Mouse (Mus musculus) kidney, embryonic 14.5 days (tissue): Measurements from ENCODE around the gene Gtf2a2. TPM values are rescaled to one million over a fixed set of nuclear protein-coding genes. Genes with fewer than 3 reads are reported as not detected.

Experiments
- ATAC-seq: fragments of 200-750 bp; cut with Nextera tagmentation; 2 replicates; pipeline ENCODE4 v1.8.0; 2017; ENCODE audit warnings: moderate number of reproducible peaks, mild to moderate bottlenecking, moderate TSS enrichment, moderate library complexity; ENCODE audit not compliant: low FRiP score, low TSS enrichment
- H3K27ac ChIP-seq: fragments of 300-500 bp; sonication (generic); 2 replicates; pipeline ENCODE4 v1.5.1; 2014; ENCODE audit warnings: low read depth, mild to moderate bottlenecking, low read length, moderate library complexity, mixed read lengths
- H3K27me3 ChIP-seq: fragments of 300-500 bp; sonication (generic); 2 replicates; pipeline ENCODE4 v1.6.1; 2014; ENCODE audit warnings: mild to moderate bottlenecking, low read length; ENCODE audit not compliant: control insufficient read depth, insufficient read depth
- H3K36me3 ChIP-seq: fragments of 300-500 bp; sonication (generic); 2 replicates; pipeline ENCODE4 v1.6.1; 2014; ENCODE audit warnings: low read length, mixed read lengths; ENCODE audit not compliant: control insufficient read depth, insufficient read depth
- H3K4me1 ChIP-seq: fragments of 300-500 bp; sonication (generic); 2 replicates; pipeline ENCODE4 v1.6.1; 2014; ENCODE audit warnings: low read length, mixed read lengths; ENCODE audit not compliant: control insufficient read depth, insufficient read depth
- H3K4me2 ChIP-seq: fragments of 300-500 bp; sonication (generic); replicated peaks from 2 replicates; pipeline ENCODE4 v1.6.1; 2014; ENCODE audit warnings: low read depth, mild to moderate bottlenecking, low read length
- H3K4me3 ChIP-seq: fragments of 300-500 bp; sonication (generic); 2 replicates; pipeline ENCODE4 v1.5.1; 2014; ENCODE audit warnings: mild to moderate bottlenecking, low read length
- H3K9ac ChIP-seq: fragments of 300-500 bp; sonication (generic); 2 replicates; pipeline ENCODE4 v1.6.1; 2014; ENCODE audit warnings: low read depth, mild to moderate bottlenecking, low read length, moderate library complexity
- H3K9me3 ChIP-seq: fragments of 300-500 bp; sonication (generic); 2 replicates; pipeline ENCODE4 v1.6.1; 2016; ENCODE audit warnings: low read length; ENCODE audit not compliant: control insufficient read depth
- WGBS: fragments of 180-500 bp; shearing (Covaris S2); extraction: QIAGEN DNeasy Blood & Tissue Kit; methylation state at CpG from one replicate; pipeline ENCODE4 v1.1.7; 2014; 5-methylcytosine and 5-hydroxymethylcytosine counted together
- polyA plus RNA-seq: library from polyadenylated mRNA; unstranded; fragments of >200 nt; fragmentation: Nextera tagmentation; extraction: Ambion mirVana; gene quantifications from 2 replicates; pipeline ENCODE4 v1.2.1, GENCODE M21; 2014

The Gtf2a2 gene
- polyA plus RNA-seq, 1 experiment from 2014 or later: 214 TPM

DNA sequence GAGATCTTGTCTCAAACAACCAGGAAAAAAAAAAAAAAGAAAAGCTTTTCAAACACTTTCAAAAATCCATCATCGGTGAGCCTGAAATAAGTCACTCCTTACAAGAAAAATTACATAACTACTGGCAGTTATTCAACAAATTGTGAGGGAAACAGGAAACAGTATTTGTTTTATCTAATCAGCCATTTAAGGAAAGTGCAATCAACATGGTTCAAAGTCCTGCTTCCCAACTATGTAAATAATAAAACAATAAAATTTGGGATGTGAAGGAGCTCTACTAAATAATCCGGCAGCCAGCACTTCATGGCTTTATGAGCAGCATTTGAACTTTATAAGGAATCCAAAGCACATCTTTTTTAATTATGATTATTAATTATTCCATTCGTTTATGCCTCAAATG, 49.7 kb downstream of the Gtf2a2 start:
- WGBS: 88% methylated on average over 3 of the region's 3 CpGs
- Histone ChIP-seq H3K36me3 (no peaks in the 10 kb centered on the region), H3K4me2 (no peak overlapping the region), H3K9ac (no peak overlapping the region), H3K27me3 (no peaks in the 10 kb centered on the region), H3K27ac (no peak overlapping the region), H3K4me1 (no peaks in the 10 kb centered on the region), H3K4me3 (no peak overlapping the region), H3K9me3 (no peaks in the 10 kb centered on the region)
- no peak for ATAC-seq

DNA sequence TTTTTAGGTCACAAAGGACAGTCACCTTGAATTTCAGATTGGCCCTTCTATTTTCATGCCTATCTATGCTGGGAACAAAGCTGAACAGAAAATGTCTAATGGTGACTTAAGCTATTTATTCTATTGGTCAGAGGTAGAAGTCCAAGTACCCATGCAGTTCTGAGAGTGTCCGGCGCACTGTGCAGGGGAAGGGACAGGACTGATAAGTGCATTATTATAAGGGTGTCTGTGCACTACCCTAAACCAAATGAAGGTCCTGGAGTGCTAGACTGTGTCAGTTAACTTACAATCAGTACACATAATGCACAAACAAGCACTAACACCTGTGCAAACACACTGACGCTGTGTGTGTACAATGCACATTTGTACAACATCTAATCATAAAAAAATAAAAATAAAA, 55.1 kb downstream of the Gtf2a2 start:
- Histone ChIP-seq H3K9me3 (no peaks in the 10 kb centered on the region), H3K27me3 (no peaks in the 10 kb centered on the region), H3K4me2 (no peak overlapping the region), H3K27ac (no peak overlapping the region), H3K9ac (no peak overlapping the region), H3K4me3 (no peak overlapping the region), H3K36me3 (no peaks in the 10 kb centered on the region), H3K4me1 (no peaks in the 10 kb centered on the region)
- 90% methylated on average over 3 of the region's 3 CpGs for WGBS
- no peak for ATAC-seq

DNA sequence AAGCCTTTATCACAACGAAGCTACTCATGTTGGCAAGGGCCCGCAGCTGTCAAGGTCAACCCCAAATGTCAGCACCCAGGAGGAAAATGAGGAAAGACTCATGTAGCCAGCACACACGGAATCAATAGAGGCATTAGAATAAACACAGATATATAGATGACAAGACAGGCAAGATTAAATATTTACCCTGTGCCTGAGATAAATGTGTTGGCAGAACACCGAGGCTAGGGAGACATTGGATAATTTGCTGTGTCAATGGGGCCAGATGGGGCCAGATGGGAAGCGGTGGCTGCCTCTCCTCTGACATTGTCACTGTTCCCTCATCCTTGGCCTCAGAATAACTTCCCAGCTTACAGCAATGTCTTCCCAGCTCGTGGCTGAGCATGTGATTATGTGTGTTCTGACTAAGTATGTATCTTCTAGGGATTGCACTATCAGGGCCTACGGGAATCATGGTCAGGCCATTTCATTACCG, 57.6 kb downstream of the Gtf2a2 start:
- Histone ChIP-seq H3K4me1 (no peaks in the 10 kb centered on the region), H3K4me2 (no peak overlapping the region), H3K9me3 (no peaks in the 10 kb centered on the region), H3K27me3 (no peaks in the 10 kb centered on the region), H3K27ac (no peak overlapping the region), H3K9ac (no peak overlapping the region), H3K4me3 (no peak overlapping the region), H3K36me3 (no peaks in the 10 kb centered on the region)
- no peak for ATAC-seq
- WGBS: 75% methylated on average over 8 of the region's 8 CpGs

- H3K36me3 ChIP-seq: no peaks in the 10 kb centered on the region
- no peaks in the 10 kb centered on the region for H3K27me3 ChIP-seq
- no peaks in the 10 kb centered on the region for H3K9me3 ChIP-seq
- no peaks in the 10 kb centered on the region for H3K4me1 ChIP-seq
- H3K27ac ChIP-seq: no peak overlapping the region
- H3K4me3 ChIP-seq: no peak overlapping the region
- WGBS: 85% methylated on average over 8 of the region's 8 CpGs
- H3K9ac ChIP-seq: no peak overlapping the region
- H3K4me2 ChIP-seq: no peak overlapping the region
- no peak for ATAC-seq
Measured at GRCm38 (mm10) chr9:70072387-70072786, 60.0 kb downstream of the Gtf2a2 start.

Other genes starting within 250 kb of the Gtf2a2 start
- gene Bnip2, start 23.1 kb upstream of the Gtf2a2 start, polyA plus RNA-seq: 96.5 and 124 TPM in 2 replicates
- 1.3 and 1.5 TPM in 2 replicates for gene Gcnt3, start 25.5 kb downstream of the Gtf2a2 start, polyA plus RNA-seq
- gene Fam81a, start 130.0 kb downstream of the Gtf2a2 start, polyA plus RNA-seq: 10.9 and 13.0 TPM in 2 replicates
- gene Myo1e, start 194.8 kb downstream of the Gtf2a2 start, polyA plus RNA-seq: 10.6 and 20.6 TPM in 2 replicates